Mouse (Mus musculus) activated CD4-positive, CD25-positive, alpha-beta regulatory T cell, adult 4 months (primary cell): ENCODE measurements around the gene CN725425. TPM values are rescaled to one million over a fixed set of nuclear protein-coding genes. Genes with fewer than 3 reads are reported as not detected.

Experiments used
- ATAC-seq: one replicate; pipeline ENCODE4 v1.8.0; 2017
- polyA plus RNA-seq, 2 experiments: library from polyadenylated mRNA; unstranded; fragments of 100-300 nt; shearing (Covaris generic); gene quantifications; one replicate each; pipeline ENCODE4 v1.2.1; 2017

CN725425 gene
- polyA plus RNA-seq, 2 experiments from 2014 or later: not detected

DNA sequence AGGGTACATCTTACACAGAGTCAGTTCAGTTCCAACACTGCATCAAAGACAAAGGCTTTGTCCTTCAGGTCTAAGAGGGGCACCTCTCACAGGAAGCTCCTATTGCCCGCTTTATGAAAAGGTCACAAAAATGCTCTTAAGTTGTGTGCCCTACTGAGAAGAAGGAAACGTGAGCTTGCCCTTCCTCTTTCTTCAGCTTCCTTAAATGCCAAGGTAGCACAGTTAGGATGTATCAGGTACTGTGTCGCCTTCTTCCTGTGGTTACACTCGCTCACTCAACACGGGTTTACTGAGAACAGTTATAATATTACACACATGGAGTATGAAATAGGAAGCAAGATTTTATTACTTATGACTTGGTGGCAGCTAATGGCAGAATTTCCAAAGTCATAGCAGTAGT, 38.0 kb downstream of the CN725425 start:
- ATAC-seq: no peak

- ATAC-seq: no peak
These were observed 41.5 kb downstream of the CN725425 start for GRCm38 (mm10) chr15:91240683-91241335.

GRCm38 (mm10) chr15:91250815-91251214, 51.5 kb downstream of the CN725425 start:
- no peak for ATAC-seq

DNA sequence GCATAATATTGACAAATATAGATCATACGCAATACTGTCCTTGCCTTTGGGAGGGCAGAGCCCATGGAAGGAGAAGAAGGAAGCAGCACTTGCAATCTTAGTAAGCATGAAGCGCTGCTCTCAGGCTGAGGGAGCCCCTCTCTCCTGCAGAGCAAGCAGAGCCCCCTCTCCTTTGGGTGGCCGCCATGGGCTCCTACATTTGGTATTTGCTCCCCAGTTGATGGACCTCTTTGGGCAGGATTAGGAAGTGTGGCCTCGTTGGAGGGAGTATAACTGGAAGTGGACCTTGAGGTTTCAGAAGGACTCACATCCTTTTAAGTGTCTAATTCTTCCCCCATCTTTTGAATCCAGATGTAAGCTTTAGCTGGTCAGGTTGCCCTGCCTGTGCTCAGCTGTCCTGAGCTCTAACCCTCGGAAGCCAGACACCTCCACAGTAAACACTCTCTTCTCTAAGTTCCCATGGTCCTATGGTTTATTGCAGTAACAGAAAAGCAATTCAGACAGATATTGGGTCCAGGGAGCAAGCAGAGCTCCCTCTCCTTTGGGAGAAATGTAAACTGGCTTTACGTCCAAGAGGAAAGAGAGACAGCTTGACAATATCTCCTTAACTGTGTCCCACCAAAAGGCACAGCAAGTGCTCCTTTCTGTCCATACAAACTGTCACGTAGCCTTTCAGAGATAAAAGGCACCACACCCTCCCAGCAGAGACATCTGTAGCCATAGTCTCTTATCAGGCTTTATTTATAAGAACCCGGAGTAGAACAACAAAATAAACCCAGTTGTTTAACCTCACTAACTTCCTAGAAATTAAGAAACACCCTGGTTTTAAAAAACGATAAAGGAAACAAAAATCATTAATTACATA, 52.5 kb downstream of the CN725425 start:
- no peak for ATAC-seq

GRCm38 (mm10) chr15:91252956-91253355, 53.7 kb downstream of the CN725425 start:
- no peak for ATAC-seq

- no peak for ATAC-seq
These were observed 56.0 kb downstream of the CN725425 start for GRCm38 (mm10) chr15:91255308-91255707.

DNA sequence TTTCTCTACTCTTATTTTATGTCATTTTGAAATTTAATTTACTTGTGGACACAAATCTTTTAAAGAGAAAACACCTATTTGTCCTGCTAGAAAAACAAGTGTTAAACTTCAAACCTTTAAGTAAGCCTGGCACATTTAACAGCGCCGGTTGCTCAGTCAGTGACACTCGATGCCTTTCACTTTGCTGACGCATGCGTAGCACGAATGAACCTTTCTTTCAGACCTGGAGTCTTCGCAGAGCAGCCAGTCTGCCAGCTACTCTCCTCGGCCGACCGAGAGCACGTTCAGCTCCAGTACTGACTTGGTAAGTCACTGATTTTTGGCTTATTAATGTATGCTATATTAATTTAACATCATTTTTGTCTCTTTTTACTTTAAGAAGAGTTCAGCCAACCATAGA, 57.8 kb downstream of the CN725425 start:
- ATAC-seq: no peak

DNA sequence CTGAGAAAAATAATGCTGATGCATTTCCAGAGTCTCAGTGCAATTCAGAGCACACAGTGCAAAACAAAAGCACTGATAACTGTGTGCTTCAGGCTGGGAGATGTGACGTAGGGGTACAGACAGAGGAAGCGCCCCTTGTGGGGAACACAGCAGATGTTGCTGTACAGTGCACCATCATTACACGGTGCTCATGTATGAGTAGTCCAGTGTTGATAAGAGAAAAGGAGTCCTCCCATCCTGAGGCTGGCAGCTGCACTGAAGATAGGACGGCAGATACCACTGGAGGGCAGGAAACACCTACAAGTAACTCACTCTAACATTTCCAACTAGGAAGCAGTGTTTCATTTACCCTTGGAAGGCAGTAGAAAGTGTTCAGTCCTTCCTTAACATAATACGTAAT, 61.3 kb downstream of the CN725425 start:
- ATAC-seq: no peak

DNA sequence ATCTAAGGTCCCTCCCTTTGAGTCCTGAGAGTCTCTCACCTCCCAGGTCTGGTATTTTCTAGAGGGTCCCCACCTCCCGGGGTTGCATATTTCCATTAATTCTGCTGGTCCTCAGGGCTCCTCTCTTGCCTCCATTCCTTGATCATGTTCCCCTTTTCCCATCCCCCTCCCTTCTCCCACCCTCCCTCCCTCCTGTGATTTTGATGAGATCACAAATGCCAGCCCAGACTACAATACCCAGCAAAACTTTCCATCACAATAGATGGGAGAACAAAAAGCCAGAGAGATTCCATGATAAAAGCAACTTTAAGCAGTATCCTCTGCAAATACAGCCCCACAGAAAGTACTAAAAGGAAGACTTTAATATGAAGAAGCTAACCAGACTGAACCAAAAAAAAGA, 64.6 kb downstream of the CN725425 start:
- no peak for ATAC-seq

DNA sequence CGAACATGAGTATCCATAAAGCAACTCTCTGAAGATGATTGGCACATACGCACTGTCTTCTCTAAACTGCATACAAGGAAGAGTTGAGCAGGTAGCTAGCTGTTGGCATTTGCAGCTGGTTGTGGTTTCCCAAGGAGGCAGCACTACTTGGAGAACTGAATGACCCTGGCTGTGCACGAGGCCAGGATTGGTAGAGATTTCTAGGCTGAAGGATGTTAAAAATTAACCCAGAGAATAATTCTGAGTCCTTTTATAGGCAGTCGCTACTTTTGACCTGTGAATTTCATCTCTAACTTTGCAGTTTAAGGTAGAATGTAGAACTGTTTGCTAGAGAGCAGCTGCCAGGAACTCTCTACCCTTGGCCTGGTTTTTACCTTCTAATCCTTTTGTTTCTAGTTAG, 69.2 kb downstream of the CN725425 start:
- ATAC-seq: no peak

DNA sequence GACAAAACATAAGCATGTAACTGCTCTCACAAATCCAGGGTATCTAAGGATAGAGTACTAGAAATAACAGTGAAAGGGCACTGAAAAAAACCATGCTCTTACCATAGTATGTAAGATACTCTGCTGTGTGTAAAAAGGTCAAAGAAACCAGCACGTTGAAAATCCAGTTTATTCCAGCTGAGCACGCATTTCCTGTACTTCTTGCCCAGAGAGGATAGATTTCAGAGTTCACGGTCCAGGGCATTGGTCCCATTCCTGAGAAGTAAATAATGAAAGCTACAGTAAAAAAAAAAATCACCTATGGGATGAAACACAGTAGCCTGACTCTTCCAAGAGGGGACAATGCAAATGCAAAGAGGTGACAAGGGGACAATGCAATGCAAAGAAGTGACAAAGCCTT, 76.7 kb downstream of the CN725425 start:
- ATAC-seq: no peak

GRCm38 (mm10) chr15:91279571-91279970, 80.3 kb downstream of the CN725425 start:
- no peak for ATAC-seq

- ATAC-seq: no peak
These were observed 82.2 kb downstream of the CN725425 start for GRCm38 (mm10) chr15:91281521-91281920.

- no peak for ATAC-seq
These were observed 83.5 kb downstream of the CN725425 start for GRCm38 (mm10) chr15:91282822-91283221.

- ATAC-seq: no peak
These were observed 84.1 kb downstream of the CN725425 start for GRCm38 (mm10) chr15:91283418-91283817.

GRCm38 (mm10) chr15:91299319-91299835, 100.1 kb downstream of the CN725425 start:
- no peak for ATAC-seq

GRCm38 (mm10) chr15:91301366-91301765, 102.1 kb downstream of the CN725425 start:
- ATAC-seq: peak; percentile 52

DNA sequence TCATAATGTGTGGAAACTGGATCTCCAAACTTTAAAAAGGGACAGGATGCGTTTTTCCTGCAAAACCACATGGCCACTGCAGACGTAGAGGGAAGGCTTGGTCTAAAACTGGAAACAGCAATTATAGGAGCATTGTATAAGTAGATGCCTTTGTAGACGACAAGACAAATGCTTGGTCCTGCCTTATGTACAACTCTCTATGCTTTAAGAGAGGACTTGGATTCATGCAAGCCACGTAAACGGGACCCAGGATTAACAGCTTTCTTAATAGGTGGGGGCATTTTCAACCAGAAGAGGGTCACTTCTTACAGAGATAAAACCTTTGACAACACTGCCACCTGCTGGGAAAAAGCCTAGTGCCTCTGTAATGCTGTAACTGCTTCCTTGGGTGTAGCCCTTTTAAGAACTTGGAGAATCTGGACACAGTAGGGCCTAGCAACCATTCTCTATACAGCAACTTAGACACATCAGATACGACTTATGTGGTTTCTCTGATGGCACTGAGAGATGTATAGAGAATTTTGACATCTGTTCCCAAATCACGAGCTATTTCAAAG, 105.1 kb downstream of the CN725425 start:
- no peak for ATAC-seq

Other genes with a start within 250 kb of the CN725425 start
- gene Kif21a, start 149.5 kb upstream of the CN725425 start, polyA plus RNA-seq: not detected
- under 1 TPM in 1 of 2 experiments, not detected in 1; 0.16 TPM for gene Abcd2, start 7.7 kb upstream of the CN725425 start, polyA plus RNA-seq